Mouse (Mus musculus): Measurements from ENCODE around the gene Vhl. TPM values are rescaled to one million over a fixed set of nuclear protein-coding genes. Genes with fewer than 3 reads are reported as not detected.

The Vhl gene
- 10 to 100 TPM; 41.5 to 43.0 TPM for total RNA-seq (2021)
- long read RNA-seq, experiment 1, transcript Vhl-201 (3 exons, 2,792 nt), result major isoform, 79 of 79 reads
- long read RNA-seq, experiment 1, partial matches to known transcripts, result 0 of 79 reads
- long read RNA-seq, experiment 1, other reads (novel, unspliced or antisense), result 0 of 79 reads
- long read RNA-seq, experiment 2, transcript Vhl-201 (3 exons, 2,792 nt), result major isoform, 65 of 69 reads
- long read RNA-seq, experiment 2, partial matches to known transcripts, result 1 of 69 reads
- long read RNA-seq, experiment 2, other reads (novel, unspliced or antisense), result 3 of 69 reads

GRCm38 (mm10) chr6:113623941-113624751, at the start of gene Vhl:
Vhl (plus strand) TSS chr6:113623959.
- TF ChIP-seq CTCF (IDR thresholded peaks at IDR 0.05), result no peak; the same call in 1 of the 2 replicates
- intact Hi-C loops (cut with DNase I), result loop anchor here (2.0 to 5.0 kb wide), 2 partner anchors 15 to 122 kb away; partner anchors contain the start of gene Prrt3
- peak; percentile 84 to 87 for DNase-seq (ENCODE audit: extremely low spot score in 1 of 2, low spot score in 2 of 2)
- Histone ChIP-seq H3K27ac (peak within 1 kb of the TSS; percentile 95), H3K4me3 (peak within 1 kb of the TSS; percentile 56)

DNA sequence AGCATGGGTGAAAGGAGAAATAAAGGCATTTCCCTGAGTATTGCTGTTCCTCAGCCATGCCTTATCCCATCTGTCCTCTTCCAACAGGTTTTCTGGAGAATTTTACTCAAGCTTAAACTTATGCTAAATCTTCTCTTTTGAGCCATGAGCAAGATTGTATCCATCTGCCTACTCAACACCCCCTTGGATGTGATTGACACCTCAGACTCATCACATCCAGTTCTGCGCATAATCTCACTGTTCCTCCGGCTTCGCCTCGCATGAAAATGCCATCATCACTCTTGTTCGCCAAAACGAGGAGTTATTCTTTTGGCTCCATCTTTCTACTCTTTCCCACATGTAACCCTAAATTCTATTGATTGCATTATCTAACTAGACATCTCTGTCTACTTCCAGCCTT, 47.7 kb upstream of the Vhl start:
- no peak for TF ChIP-seq CTCF (IDR thresholded peaks at IDR 0.05)
- Histone ChIP-seq H3K27ac (peak overlapping the region; percentile 68), H3K4me3 (no peak overlapping the region)
- intact Hi-C loops (cut with DNase I), result loop anchor here (2.0 kb wide), 1 partner anchor 37 kb away; no protein-coding TSS in a partner anchor
- DNase-seq (ENCODE audit: extremely low spot score in 1 of 2, low spot score in 2 of 2), result peak in 1 of 2 experiments; percentile 18

GRCm38 (mm10) chr6:113579306-113579705, 44.5 kb upstream of the Vhl start:
- Histone ChIP-seq H3K27ac (no peak overlapping the region), H3K4me3 (no peak overlapping the region)
- intact Hi-C loops (cut with DNase I), result no loop called here
- TF ChIP-seq CTCF (IDR thresholded peaks at IDR 0.05), result no peak
- DNase-seq (ENCODE audit: extremely low spot score in 1 of 2, low spot score in 2 of 2), result no peak

GRCm38 (mm10) chr6:113583023-113583422, 40.7 kb upstream of the Vhl start:
- no peak for TF ChIP-seq CTCF (IDR thresholded peaks at IDR 0.05)
- H3K4me3 ChIP-seq, result no peak overlapping the region
- DNase-seq (ENCODE audit: extremely low spot score in 1 of 2, low spot score in 2 of 2), result no peak
- H3K27ac ChIP-seq, result peak overlapping the region; percentile 18; the same call in 1 of the 2 replicates
- intact Hi-C loops (cut with DNase I), result no loop called here

DNA sequence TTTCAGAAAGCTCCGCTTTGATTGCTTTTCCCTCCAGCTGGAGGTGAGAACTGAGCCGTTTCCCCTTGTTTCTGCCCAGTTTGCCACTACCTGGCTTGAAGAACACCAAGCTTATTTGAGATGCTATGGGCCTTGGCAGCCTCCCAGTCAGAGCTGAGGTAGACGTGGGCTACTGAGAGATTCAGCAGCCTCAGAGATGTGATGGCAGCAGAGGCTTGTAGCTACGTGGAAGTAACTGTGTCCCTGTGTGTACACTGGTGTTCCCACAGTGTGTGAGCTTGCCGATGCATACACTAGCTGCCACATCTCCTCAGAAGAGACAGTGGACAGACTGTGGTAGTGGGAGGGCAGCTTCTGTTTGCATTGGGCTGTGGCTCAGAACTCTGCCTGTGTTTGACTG, 38.7 kb upstream of the Vhl start:
- Histone ChIP-seq H3K27ac (no peak overlapping the region; the same call in 1 of the 2 replicates), H3K4me3 (no peak overlapping the region)
- intact Hi-C loops (cut with DNase I), result no loop called here
- no peak for TF ChIP-seq CTCF (IDR thresholded peaks at IDR 0.05)
- no peak for DNase-seq (ENCODE audit: extremely low spot score in 1 of 2, low spot score in 2 of 2)

- intact Hi-C loops (cut with DNase I), result no loop called here
- Histone ChIP-seq H3K27ac (no peak overlapping the region), H3K4me3 (no peak overlapping the region)
- DNase-seq (ENCODE audit: extremely low spot score in 1 of 2, low spot score in 2 of 2), result no peak
- no peak; the same call in 1 of the 2 replicates for TF ChIP-seq CTCF (IDR thresholded peaks at IDR 0.05)
These were observed 37.1 kb upstream of the Vhl start for GRCm38 (mm10) chr6:113586466-113587183.

DNA sequence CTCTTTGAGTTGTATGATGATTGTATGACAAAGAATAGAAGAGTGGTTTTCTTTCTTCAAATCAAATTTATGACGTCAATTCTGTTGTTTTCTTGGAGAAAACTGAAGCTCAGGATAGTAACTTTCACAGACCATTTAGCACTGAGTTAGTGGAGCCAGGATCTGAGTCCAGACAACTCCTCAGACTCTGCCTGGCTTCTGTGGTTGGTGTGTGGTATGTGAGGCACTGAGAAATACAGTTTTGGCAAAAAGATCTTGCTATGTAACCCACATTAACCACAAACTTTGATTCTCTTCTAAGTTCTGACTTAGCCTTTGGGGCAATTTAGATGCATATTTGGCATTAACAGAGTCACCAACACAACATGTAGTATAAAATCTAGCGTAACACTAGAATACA, 31.1 kb upstream of the Vhl start:
- Histone ChIP-seq H3K27ac (no peak overlapping the region), H3K4me3 (no peak overlapping the region)
- no peak for DNase-seq (ENCODE audit: extremely low spot score in 1 of 2, low spot score in 2 of 2)
- intact Hi-C loops (cut with DNase I), result no loop called here
- no peak for TF ChIP-seq CTCF (IDR thresholded peaks at IDR 0.05)

DNA sequence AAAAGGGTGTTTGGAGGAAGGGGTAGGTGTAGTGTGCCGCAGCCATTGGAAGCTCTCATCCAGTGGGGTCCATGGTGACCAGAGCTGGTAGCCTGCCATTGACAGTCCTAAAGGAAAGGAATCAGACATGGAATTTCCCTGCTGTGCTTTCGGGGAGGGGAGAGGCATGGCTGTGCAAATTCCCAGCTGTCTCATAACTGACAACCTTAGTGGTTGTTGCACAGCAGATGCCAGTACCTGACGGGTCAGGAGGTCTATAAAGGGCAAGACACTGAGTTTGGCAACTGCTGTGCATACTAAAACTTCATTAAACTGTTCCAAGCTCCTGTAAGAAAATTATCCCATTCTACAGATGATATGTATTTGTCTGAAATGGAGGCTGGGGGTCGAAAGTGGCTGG, 25.8 kb upstream of the Vhl start:
- intact Hi-C loops (cut with DNase I), result no loop called here
- DNase-seq (ENCODE audit: extremely low spot score in 1 of 2, low spot score in 2 of 2), result no peak
- TF ChIP-seq CTCF (IDR thresholded peaks at IDR 0.05), result no peak
- Histone ChIP-seq H3K4me3 (no peak overlapping the region), H3K27ac (no peak overlapping the region)

- intact Hi-C loops (cut with DNase I), result loop anchor here (5.0 kb wide), 1 partner anchor 68 kb away; the partner anchor contains the start of genes Emc3 and Fancd2
- TF ChIP-seq CTCF (IDR thresholded peaks at IDR 0.05), result no peak
- no peak for DNase-seq (ENCODE audit: extremely low spot score in 1 of 2, low spot score in 2 of 2)
- Histone ChIP-seq H3K27ac (no peak overlapping the region), H3K4me3 (no peak overlapping the region)
These were observed 23.9 kb upstream of the Vhl start for GRCm38 (mm10) chr6:113599833-113600232.

GRCm38 (mm10) chr6:113600543-113601139, 23.1 kb upstream of the Vhl start, which contains the start of gene Fancd2os:
Fancd2os (minus strand) TSS chr6:113600715.
- no peak within 1 kb of the TSS for H3K4me3 ChIP-seq
- H3K27ac ChIP-seq, result no peak within 1 kb of the TSS
- intact Hi-C loops (cut with DNase I), result loop anchor here (5.0 kb wide), 1 partner anchor 68 kb away; the partner anchor contains the start of genes Emc3 and Fancd2
- TF ChIP-seq CTCF (IDR thresholded peaks at IDR 0.05), result no peak
- DNase-seq (ENCODE audit: extremely low spot score in 1 of 2, low spot score in 2 of 2), result no peak

- Histone ChIP-seq H3K27ac (no peak overlapping the region), H3K4me3 (no peak overlapping the region)
- TF ChIP-seq CTCF (IDR thresholded peaks at IDR 0.05), result no peak
- DNase-seq (ENCODE audit: extremely low spot score in 1 of 2, low spot score in 2 of 2), result no peak
- intact Hi-C loops (cut with DNase I), result loop anchor here (5.0 kb wide), 1 partner anchor 71 kb away; the partner anchor contains the start of genes Emc3 and Fancd2
These were observed 20.9 kb upstream of the Vhl start for GRCm38 (mm10) chr6:113602821-113603220.

All from left cerebral cortex, adult 2 months (tissue).